7 mouse cellular contexts compared by ENCODE assay signal in genomic region chr1:176213645-176214221, GRCm38 (mm10).
A peak's percentile ranks its signal among the peaks of the same experiment; 100 is the strongest.
DNase-seq lines count a peak whose midpoint lies in the region; ATAC-seq and TF ChIP-seq lines count a peak whose summit lies in the region.

No protein-coding gene starts in this region.

- peak overlapping the region; percentile 57 for H3K4me2 ChIP-seq in lung, embryonic 14.5 days
- peak overlapping the region; percentile 35 for H3K4me2 ChIP-seq in limb, embryonic 14.5 days (replicated peaks; ENCODE audit: low read depth, low read length, severe bottlenecking)

- ATAC-seq in lung, embryonic 14.5 days (ENCODE audit: insufficient read depth), result peak; percentile 70
- peak; percentile 41 for ATAC-seq in limb, embryonic 14.5 days (ENCODE audit: low FRiP score, low read depth)

- 16% methylated on average over 17 of the region's 17 CpGs for WGBS in lung, embryonic 14.5 days
- 32% methylated on average over 17 of the region's 17 CpGs for WGBS in limb, embryonic 14.5 days

- intact Hi-C loops in gastrocnemius, adult 2 months (cut with DNase I), result no loop called here

- H3K9me3 ChIP-seq in lung, embryonic 14.5 days (ENCODE audit: low read depth, low read length), result no peaks in the 10 kb centered on the region
- no peaks in the 10 kb centered on the region for H3K9me3 ChIP-seq in limb, embryonic 14.5 days (ENCODE audit: control insufficient read depth, low read length)

- peaks cover 6% of the 10 kb centered on the region; the same call in 1 of the 2 replicates for H3K4me1 ChIP-seq in lung, embryonic 14.5 days (ENCODE audit: insufficient read depth)
- H3K4me1 ChIP-seq in limb, embryonic 14.5 days (ENCODE audit: control insufficient read depth, insufficient read depth, low read length), result peaks cover 5% of the 10 kb centered on the region; the same call in 1 of the 2 replicates

- no peak for TF ChIP-seq POLR2A in limb, embryonic 14.5 days (IDR thresholded peaks at IDR 0.05; ENCODE audit: borderline replicate concordance, extremely low read depth, insufficient read depth, insufficient read length)

- no peaks in the 10 kb centered on the region for H3K27me3 ChIP-seq in lung, embryonic 14.5 days (ENCODE audit: insufficient read depth, low read length)
- H3K27me3 ChIP-seq in limb, embryonic 14.5 days (ENCODE audit: control insufficient read depth, insufficient read depth, low read length), result no peaks in the 10 kb centered on the region

- H3K9ac ChIP-seq in lung, embryonic 14.5 days, result peak overlapping the region; percentile 32; the same call in 1 of the 2 replicates
- peak overlapping the region; percentile 38 for H3K9ac ChIP-seq in limb, embryonic 14.5 days (ENCODE audit: low read depth, low read length, severe bottlenecking)

- no peak overlapping the region for H3K27ac ChIP-seq in lung, embryonic 14.5 days (ENCODE audit: low read depth)
- H3K27ac ChIP-seq in gastrocnemius, adult 2 months, result peak overlapping the region; percentile 48; the same call in 1 of the 2 replicates
- no peak overlapping the region for H3K27ac ChIP-seq in limb, embryonic 14.5 days (replicated peaks; ENCODE audit: low read depth, low read length)

- no peak for TF ChIP-seq CTCF in lung, embryonic 14.5 days (IDR thresholded peaks at IDR 0.05; ENCODE audit: low read depth)
- no peak for TF ChIP-seq CTCF in gastrocnemius, adult 2 months (IDR thresholded peaks at IDR 0.05)

- H3K4me3 ChIP-seq in lung, embryonic 14.5 days (ENCODE audit: low read depth, low read length), result no peak overlapping the region
- peak overlapping the region; percentile 50 for H3K4me3 ChIP-seq in gastrocnemius, adult 2 months
- H3K4me3 ChIP-seq in limb, embryonic 14.5 days (replicated peaks; ENCODE audit: low read length), result 0 out of 2 replicates have a peak overlapping the region, but pooled peaks have one; percentile 11

- DNase-seq in lung, embryonic 14.5 days, result peak; percentile 70
- no peak for DNase-seq in lung, postnatal 25 days (ENCODE audit: low spot score)
- DNase-seq in cerebellum, postnatal 25 days, result peak; percentile 87 to 92
- peak; percentile 48 for DNase-seq in gastrocnemius, adult 2 months
- DNase-seq in limb, embryonic 14.5 days (ENCODE audit: low spot score), result peak; percentile 23
- DNase-seq in skeletal muscle tissue, adult 2 months (ENCODE audit: low read depth, low spot score), result peak; percentile 8
- no peak for DNase-seq in thymus, postnatal 14 days

- H3K36me3 ChIP-seq in lung, embryonic 14.5 days (ENCODE audit: insufficient read depth), result no peaks in the 10 kb centered on the region
- H3K36me3 ChIP-seq in limb, embryonic 14.5 days (ENCODE audit: control insufficient read depth, insufficient read depth, low read length), result no peaks in the 10 kb centered on the region

Comparison
In these comparisons a context has a peak if more than half of its experiments do, and no peak if none do; other contexts are left out.
1. DNase-seq: peak in lung, embryonic 14.5 days (single experiment), cerebellum, postnatal 25 days (2 of 2), gastrocnemius, adult 2 months (single experiment), limb, embryonic 14.5 days (single experiment) and skeletal muscle tissue, adult 2 months (single experiment); none in lung, postnatal 25 days (single experiment) and thymus, postnatal 14 days (single experiment).